Mouse (Mus musculus) spleen, postnatal 14 days (tissue): ENCODE data around the gene Acot7.
A peak's percentile ranks its signal among the peaks of the same experiment; 100 is the strongest.

Experiments
- DNase-seq, 2 experiments: peaks; one replicate each; pipeline ENCODE4 v3.0.0; 2021 to 2022; ENCODE audit warnings: low spot score in 2 of 2

Acot7 gene

GRCm38 (mm10) chr4:152151451-152151965 lies 26.4 kb upstream of the Acot7 start:
- no peak for DNase-seq

- DNase-seq, result peak in 1 of 2 experiments; percentile 38
These were observed 25.9 kb upstream of the Acot7 start, which contains the start of gene Espn for GRCm38 (mm10) chr4:152151966-152152544. TSS of gene Espn (minus strand) at chr4:152152371.

- peak; percentile 79 to 88 for DNase-seq
These were observed 24.2 kb upstream of the Acot7 start for GRCm38 (mm10) chr4:152153771-152154177.

- DNase-seq, result no peak
These were observed 22.9 kb upstream of the Acot7 start for GRCm38 (mm10) chr4:152155019-152155418.

GRCm38 (mm10) chr4:152157779-152158584 lies 20.0 kb upstream of the Acot7 start:
- DNase-seq, result peak in 1 of 2 experiments; percentile 51

- DNase-seq, result no peak
These were observed 19.2 kb upstream of the Acot7 start, which contains the start of gene Hes2 for GRCm38 (mm10) chr4:152158585-152159284. TSS of gene Hes2 (plus strand) at chr4:152158867.

- DNase-seq, result no peak
These were observed 18.7 kb upstream of the Acot7 start for GRCm38 (mm10) chr4:152159285-152159678.

- no peak for DNase-seq
These were observed 17.2 kb upstream of the Acot7 start for GRCm38 (mm10) chr4:152160748-152161147.

- DNase-seq, result no peak
These were observed 16.3 kb upstream of the Acot7 start for GRCm38 (mm10) chr4:152161601-152162000.

- no peak for DNase-seq
These were observed 15.2 kb upstream of the Acot7 start for GRCm38 (mm10) chr4:152162748-152163147.

- peak in 1 of 2 experiments; percentile 71 for DNase-seq
These were observed 12.7 kb upstream of the Acot7 start for GRCm38 (mm10) chr4:152165036-152165931.

- DNase-seq, result no peak
These were observed 9.9 kb upstream of the Acot7 start for GRCm38 (mm10) chr4:152168052-152168451.

GRCm38 (mm10) chr4:152169103-152169502 lies 8.8 kb upstream of the Acot7 start:
- no peak for DNase-seq

- no peak for DNase-seq
These were observed 7.6 kb upstream of the Acot7 start for GRCm38 (mm10) chr4:152170286-152170685.

GRCm38 (mm10) chr4:152171543-152171942 lies 6.4 kb upstream of the Acot7 start:
- DNase-seq, result no peak

- peak; percentile 60 to 71 for DNase-seq
These were observed 4.9 kb upstream of the Acot7 start for GRCm38 (mm10) chr4:152173041-152173440.

GRCm38 (mm10) chr4:152173956-152174355 lies 4.0 kb upstream of the Acot7 start:
- DNase-seq, result no peak

- no peak for DNase-seq
These were observed 1.3 kb upstream of the Acot7 start for GRCm38 (mm10) chr4:152176638-152177037.

- no peak for DNase-seq
These were observed 779 bp upstream of the Acot7 start for GRCm38 (mm10) chr4:152177174-152177536.

GRCm38 (mm10) chr4:152178344-152178864 lies 470 bp downstream of the Acot7 start:
- peak in 1 of 2 experiments; percentile 26 for DNase-seq
